Mouse (Mus musculus): ENCODE results near the gene Wipf1. TPM values are rescaled to one million over a fixed set of nuclear protein-coding genes. Genes with fewer than 3 reads are reported as not detected.

Gene Wipf1
- total RNA-seq, 2 experiments from 2014 or later = 9.7 to 10.8 TPM

DNA sequence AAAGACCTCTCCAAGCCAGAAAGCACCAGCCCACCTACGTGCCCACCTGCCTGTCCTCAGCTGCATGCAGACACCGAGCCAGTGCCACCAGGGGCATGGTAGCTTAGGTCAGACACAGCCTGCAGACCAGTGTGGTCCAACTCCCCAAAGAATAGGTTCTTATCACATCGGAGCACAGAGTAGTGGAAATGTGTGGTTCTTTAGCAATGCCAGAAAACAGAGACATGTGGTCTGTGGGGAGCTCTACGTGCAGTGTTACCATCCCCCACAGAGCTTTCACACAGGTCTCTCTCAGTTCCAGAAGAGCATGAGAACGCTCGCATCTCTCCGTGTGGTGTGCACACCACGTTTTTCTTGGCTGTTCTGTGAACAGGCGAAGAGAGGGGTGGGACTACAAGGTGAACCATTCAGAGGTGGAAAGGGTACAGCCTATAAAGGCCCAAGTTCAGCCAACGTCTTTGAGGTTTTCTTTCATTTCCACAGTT is 59.3 kb downstream of the Wipf1 start:
- DNase-seq (ENCODE audit: low spot score in 2 of 2) = no peak

DNA sequence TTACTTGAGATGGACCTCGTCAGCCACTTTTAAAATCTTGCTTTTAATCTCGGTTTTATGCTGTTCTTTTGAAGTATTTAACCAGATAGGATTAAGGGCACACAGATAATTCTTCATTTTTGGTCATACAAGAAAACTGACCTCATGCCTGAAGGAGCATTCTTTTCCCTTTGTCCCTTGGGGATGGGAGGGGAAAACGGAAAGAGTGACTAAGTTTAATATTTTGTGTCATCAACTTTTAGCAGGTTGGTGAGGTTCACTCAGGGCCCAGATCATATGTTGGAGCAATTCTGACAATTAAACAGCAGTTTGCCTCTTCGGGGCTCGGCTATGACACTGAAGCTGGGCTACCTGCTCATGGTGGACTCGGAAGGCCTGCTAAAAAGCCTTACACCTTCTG is 60.0 kb downstream of the Wipf1 start:
- DNase-seq (ENCODE audit: low spot score in 2 of 2) = no peak

DNA sequence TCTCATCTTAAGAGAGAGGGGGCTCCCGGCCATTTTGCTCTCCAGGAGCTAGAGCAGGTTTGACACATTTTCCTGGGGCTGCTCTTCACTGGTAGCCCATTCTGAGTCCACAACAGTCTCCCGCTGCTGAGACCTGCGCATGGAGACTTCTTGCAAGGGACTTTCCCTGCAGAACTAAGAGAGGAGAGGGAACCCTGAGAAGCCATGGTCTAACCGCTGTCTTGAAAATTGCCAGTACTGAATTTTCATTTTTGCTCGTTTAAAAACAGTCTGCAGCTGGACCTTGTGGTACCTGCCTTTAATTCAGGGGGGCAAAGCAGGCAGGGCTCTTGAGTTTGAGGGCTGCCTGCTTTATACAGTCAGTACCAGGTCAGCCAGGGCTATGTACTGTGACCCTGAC is 60.5 kb downstream of the Wipf1 start:
- DNase-seq (ENCODE audit: low spot score in 2 of 2) = no peak

DNA sequence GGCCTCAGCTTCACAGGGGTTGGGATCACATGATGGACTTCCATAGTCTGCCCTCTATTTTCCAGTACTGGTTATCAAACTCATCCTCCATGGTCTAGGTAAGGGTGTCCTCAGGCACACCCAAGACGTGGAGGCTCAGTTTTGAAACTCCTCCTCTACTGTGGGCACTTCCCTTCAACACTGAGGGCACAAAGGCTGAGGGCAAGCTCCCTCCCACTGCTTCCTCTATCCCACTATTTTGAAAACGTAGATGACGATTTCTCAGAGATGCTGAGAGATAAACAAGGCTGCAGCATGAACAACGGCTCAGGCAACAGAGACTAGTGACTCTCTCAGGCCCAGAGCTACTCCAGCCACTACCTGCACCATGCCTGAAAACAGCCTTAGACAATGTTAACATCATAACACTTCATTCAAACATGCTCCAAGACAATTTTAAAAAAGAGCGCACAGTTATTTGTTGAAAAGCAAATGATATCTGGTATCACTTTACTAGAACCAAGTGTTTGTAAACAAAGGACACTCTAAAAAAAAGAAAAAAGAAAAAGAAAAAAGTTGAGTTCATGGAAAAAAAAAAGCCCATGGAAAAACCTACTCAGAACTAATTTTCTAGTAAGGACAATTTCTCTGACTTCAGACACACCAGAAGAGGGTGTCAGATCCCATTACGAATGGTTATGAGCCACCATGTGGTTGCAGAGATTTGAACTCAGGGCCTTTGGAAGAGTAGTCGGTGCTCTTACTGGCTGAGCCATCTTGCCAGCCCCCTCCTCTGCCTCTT is 62.3 kb downstream of the Wipf1 start:
- no peak for DNase-seq (ENCODE audit: low spot score in 2 of 2)

DNA sequence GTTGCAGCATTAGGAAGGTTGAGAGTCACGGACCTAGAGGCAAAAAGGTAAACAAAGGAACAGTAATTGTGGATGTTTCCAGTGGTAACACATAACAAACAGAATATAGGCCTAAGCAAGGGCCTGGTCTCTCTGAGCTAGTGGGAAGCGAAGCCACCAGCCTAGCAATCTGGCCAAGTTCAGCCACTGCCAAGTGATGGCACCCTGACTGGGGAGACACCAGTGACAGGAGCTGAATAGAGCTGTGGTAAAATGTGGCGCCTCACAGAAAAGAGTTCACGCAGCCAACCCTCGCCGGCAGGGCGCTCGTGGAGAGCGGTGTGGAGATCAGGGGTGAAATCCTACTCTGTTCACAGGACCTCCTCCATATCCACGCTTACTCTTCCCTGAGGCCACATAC is 63.1 kb downstream of the Wipf1 start:
- DNase-seq (ENCODE audit: low spot score in 2 of 2) = no peak

DNA sequence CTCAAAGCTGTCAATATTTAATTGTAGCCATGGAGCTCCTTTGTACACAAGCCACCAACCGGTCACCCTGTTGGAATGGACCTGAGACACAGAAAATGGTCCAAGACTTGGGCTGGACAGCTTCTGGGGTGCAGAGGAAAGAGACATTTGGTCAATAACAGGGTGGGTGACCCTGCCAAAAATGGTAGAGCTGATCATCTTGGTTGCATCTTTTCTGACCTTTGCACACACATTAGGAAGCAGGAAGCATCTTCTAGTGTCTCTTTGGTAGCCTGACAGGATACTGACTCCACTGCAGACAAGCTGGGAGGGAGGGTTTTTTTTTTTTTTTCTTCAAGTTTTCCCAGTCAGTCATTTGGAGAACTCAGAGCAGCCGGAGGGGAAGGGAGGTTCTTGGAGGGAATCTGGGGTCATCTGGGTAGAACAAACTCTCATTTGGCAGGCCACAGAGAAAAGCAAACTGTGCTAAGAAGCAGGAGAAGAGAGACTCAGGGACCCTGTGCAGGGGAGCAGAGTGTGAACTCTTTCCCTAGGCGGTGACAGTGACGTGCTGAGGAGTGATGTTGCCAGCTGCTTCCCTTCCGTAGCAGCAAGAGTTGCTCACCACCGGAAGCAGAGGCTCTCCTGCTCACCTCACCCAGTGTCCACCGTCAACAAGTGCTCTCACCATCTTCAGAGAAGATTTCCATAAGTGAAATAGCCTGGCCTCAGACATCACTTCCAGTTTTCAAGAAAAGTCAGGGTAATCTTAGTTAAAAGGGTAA is 65.9 kb downstream of the Wipf1 start:
- no peak for DNase-seq (ENCODE audit: low spot score in 2 of 2)

DNA sequence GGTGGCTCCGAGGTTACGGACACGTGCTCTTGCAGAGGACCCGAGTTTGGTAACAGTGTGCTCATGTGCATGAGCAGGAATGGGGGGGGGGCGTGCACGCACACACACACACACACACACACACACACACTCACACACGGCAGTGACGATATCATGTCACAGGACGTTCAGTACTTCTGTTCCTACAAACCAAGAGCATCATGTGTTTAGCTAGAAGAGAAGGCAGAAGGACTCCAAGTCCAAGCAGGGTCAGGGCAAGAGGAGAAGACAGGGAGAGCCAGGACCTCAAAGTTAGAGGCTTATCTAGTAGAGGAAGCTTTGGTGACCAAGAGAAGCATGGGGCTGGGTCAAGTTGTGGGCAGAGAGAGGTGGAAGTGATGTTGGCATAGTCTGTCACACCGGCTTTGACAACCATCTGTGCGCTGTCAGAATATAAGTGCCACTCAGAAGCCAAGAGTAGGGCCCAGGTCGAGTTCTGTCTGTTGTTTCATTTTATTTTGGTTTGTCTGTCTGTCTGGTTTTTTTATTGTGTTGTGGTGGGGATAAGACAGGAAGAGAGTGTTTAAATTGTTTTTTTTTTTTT is 66.7 kb downstream of the Wipf1 start:
- DNase-seq (ENCODE audit: low spot score in 2 of 2) = no peak

DNA sequence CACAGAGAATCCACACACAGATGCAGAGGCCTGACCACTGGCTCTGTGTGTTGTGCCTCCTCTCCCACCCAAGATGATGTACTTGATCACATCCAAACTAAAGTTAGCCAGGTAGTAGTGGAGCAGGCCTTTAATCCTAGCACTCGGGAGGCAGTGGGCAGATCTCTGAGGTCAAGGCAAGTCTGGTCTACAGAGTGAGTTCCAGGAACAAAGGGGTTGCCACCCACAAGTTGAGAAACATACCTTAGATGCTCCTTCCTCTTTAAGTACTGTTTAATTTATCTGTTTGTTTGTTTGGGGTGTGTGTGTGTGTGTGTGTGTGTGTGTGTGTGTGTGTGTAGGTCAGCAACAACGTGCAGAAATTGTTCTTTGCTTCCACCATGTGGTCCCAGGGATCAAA is 67.3 kb downstream of the Wipf1 start:
- DNase-seq (ENCODE audit: low spot score in 2 of 2) = no peak

DNA sequence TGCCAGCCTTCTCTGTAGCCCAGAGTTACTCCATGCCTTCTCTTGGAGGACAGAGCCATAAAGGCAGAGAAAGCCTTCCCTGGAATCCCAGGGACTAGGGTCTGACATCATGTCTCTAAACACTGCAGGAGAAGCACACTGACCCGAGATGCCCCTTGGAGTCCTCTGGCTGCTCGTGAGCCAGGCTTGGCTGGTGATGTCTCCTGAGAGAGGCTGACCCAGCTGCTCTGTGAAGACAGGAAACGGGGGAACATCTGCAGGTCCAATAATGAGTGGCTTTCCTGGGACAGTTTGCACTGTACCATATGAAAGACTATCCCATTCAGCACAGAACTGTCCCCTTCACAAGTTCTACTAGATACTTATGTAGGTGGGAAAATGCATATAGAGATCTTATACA is 69.4 kb downstream of the Wipf1 start:
- no peak for DNase-seq (ENCODE audit: low spot score in 2 of 2)

DNA sequence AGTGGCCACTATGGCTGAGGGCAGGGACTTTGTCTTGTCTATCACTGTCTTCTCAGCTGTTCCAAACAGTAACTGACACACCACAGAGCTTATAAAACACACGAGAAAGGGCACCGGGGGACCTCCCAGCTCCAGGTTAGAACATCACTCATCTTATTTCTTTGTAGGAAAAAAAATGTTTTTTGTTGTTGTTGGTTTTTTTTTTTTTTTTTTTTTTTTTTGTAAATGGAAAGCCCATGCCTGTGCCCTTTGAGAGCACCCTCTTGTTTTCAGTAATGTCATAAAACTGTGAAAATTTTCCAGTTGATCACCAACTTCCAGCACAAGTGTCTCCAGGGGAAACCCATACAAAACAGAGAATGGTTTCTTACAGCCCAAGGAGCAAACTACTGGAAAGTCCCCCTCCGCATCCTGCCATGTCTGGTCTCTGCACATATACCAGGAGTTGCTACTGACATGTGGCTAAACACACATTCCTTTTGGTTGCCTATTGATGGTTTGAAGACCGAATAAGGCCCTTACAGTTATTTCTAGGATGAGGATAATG is 69.9 kb downstream of the Wipf1 start:
- no peak for DNase-seq (ENCODE audit: low spot score in 2 of 2)

DNA sequence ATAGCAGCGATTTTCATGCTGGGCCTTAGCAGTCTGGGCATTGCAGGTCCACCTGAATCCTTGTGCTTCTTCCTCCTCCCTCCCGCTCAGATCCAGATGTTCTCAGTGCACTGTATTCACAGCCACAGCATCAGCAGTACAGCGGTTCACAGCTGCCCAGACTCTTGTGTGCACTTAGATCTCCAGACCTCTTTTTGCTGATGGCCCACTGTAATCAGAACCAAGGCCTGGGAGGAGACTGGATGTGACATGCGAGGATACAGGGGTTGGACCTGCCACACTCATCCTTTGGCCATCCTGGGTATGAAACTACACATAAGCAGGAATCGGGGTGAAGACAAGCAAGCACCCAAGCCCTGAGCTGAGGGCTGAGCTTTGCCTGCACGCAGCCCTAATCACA is 72.6 kb downstream of the Wipf1 start:
- DNase-seq (ENCODE audit: low spot score in 2 of 2) = no peak

DNA sequence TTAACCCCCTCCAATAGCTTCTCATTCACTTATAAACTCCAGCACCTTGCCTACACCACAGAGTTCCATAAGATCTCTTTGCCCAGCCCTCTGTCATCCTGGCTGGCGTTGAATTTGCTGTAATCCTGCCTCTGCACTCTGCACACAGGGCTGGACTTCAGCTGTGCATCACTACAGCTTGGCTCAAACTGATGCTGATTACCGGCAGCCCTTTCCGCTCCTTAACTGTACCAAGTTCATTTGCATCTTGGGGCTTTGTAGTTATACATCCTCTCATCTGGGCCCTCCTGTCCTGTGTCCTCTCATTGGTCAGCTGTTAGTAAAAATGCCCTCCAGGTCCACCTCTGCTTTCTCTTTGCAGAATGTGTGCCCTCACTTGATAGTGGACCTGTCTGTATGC is 73.4 kb downstream of the Wipf1 start:
- no peak for DNase-seq (ENCODE audit: low spot score in 2 of 2)

DNA sequence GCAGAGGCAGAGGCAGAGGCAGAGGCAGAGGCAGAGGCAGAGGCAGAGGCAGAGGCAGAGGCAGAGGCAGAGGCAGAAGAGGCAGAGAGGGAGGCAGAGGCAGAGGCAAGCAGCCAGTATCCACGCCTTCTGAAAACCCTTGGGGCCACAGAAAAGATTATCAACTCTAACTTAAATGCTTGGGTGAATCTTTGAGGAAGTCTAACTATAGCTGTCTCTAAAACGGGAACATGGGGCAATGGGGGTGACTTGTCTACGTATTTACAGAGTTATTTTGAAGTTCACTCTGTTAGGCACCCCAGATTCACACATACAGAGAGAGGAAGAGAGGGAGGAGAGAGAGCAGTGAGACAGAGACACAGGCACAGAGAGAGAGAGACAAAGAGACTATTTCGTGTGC is 74.0 kb downstream of the Wipf1 start:
- no peak for DNase-seq (ENCODE audit: low spot score in 2 of 2)

DNA sequence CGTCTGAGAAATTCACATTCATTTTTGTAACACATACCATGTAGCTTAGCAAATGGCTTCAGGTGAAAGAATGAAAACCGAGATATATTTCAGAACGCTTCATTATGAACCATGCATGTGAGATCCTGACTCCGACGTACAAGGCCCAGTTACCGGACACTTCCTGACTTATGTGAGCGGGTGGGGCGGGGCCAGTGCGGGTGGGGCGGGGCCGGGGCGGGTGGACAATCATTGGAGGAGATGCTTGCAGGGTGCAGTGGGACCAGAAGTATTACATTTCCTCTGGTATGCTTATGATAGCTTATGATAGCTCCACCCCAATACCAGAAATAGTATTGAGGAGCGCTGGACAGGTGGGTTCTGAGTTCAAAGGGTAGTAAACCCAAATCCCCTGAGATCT is 74.9 kb downstream of the Wipf1 start:
- DNase-seq (ENCODE audit: low spot score in 2 of 2) = no peak

DNA sequence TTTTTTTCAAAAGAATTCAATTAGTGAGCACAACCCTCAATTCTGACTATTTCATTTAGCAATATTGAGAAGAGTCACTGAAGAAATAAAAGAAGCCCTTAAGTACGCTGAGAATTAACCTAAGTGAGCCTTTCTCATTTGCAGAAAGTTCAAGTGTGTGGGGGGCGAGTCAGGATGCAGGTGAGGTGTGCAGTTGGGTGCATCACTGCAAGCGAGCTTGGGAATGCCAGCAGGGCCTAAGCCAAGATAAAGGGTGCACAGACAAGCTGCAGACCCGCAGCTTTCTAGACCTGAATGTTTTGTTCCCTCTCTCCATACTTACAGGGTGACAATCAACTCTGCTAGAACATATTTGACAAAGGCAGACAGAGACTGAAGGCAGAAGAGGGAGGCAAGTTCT is 75.3 kb downstream of the Wipf1 start:
- DNase-seq (ENCODE audit: low spot score in 2 of 2) = no peak

DNA sequence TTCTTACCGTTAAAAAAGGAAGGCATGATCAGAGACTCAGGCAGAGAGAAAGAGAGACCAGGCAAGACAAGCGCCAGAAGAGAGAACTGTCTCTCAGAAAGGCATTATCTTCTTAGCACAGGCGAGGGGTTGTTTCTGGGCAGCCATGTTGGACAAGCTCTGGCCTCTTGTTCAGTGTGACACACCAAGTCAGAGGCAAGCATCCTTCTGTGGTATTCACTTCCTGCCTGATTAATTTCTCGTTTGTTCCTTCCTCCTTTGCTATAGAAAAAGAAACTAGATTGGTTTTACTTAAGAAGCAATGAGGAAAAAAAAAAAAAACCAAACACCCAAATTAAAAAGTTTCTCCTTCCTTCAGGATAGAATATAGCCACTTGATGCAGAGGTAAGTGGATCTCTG is 75.8 kb downstream of the Wipf1 start:
- no peak for DNase-seq (ENCODE audit: low spot score in 2 of 2)

DNA sequence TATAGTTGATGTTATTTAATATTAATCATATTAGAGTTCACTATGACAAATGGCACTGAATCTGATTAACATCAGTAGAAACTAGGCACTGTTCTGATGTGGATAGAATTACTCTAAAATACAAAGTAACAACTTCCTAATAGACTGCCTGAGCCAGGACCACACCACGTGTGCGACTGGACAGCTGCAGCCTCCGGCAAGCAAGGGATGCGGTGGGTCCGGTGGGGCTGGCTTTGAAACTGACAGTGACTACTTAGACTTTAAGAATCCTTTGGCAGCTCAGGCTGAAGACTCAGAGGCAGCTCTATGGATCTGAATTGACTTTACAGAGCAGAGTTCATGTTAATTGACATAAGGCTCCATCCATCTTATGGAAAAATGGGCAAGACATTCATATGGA is 76.4 kb downstream of the Wipf1 start:
- DNase-seq (ENCODE audit: low spot score in 2 of 2) = no peak

DNA sequence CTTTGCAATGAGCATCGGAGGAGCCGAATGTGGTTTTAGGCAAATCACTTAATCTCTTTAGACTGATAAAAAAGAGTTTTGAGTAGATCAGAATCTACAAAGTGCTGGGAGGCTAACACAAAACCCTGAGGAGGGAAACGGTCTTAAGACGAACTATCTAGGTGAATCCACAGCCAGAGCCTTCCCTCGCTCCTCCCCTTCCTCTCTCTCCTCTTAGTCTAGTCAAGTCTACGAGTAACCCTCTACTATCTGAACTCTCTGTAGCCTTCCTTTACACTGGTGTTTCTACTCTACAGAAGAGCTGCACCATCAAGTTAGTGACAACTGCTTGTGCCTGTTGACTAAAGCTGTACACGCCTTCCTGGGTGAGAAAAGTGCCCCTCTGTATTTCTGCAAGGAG is 77.0 kb downstream of the Wipf1 start:
- DNase-seq (ENCODE audit: low spot score in 2 of 2) = no peak

DNA sequence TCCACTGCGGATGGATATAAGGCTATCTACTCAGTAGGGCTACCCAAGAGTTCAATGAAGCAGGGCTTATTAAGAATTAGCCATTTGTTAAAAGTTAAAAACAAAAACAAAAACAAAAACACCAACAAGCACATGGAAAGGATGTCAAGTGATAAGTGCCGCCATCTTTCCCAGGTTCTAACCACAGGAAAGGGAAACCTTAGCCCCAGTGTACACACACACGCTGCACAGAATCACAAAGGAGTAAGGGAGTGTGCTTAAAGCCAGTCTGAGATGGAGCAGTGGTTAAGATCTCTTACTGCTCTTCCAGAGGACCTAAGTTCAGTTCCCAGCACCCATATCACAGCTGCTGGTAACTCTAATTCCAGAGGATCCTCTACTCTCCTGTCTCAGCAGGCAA is 78.0 kb downstream of the Wipf1 start:
- no peak for DNase-seq (ENCODE audit: low spot score in 2 of 2)

DNA sequence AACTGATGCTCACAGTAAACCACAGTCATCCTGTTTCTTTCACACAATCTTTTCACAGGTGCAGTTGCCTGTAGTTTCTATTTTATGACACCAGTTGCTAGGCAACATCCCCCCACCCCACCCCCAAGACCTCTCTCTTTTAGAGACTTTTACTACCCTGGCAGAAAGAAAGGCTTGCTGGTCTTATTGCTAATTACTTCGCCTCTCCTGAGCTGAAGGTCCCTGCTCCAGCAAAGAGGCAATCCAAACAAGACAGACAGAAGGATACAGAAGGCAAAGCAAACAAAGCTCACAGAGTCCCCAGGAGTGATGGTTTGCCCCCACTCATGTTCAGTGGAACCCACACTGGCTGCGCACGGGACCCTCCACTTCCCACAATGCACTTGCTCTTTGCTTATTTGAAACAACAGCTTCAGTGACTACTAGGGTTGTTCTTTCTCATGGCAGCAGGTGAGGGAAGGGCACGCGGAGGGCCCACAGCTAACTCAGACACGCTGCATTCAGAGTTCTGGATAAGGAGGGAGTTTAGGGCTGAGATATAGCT is 79.3 kb downstream of the Wipf1 start:
- no peak for DNase-seq (ENCODE audit: low spot score in 2 of 2)

DNA sequence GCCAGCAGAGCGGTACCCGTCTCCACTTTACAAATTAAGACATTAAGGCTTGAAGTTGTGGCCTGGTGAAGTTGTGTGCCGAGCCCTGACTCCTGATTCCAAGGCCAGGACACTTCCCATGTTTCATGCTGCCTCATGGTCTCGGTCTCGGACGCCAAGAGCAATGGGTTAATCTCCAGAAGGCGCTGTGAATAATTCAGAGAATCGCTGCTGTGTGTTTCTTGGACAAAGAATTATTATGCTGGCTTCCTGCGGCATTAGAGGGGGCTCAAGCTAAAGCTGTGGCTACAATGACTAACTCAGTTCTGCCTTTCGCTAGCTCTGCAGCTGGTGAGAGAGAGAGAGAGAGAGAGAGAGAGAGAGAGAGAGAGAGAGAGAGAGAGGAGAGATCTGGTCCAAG is 85.5 kb downstream of the Wipf1 start:
- no peak for DNase-seq (ENCODE audit: low spot score in 2 of 2)

DNA sequence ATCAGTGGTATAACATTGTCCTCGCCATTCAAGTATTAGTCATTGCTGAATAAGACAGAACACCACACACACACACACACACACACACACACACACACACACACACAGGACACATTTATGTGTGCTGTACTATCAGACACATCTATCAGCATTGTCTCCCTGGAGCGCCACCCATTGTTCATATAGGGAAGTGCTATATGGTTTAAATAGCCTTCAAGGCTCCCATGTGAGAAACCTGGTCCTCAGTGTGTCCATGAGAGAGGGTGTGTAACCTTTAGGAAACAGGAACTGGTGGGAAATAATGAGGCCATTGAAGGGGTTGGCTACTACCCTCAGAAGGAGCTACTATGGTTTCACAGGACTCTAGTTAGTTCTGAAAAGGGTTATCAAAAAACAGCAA is 87.5 kb downstream of the Wipf1 start:
- DNase-seq (ENCODE audit: low spot score in 2 of 2) = no peak

All from layer of hippocampus, postnatal 10 days (tissue).